Mouse (Mus musculus): ENCODE results near the gene Syt13.

Gene Syt13

GRCm38 (mm10) chr2:92958640-92959039 is 43.7 kb downstream of the Syt13 start:
- in situ Hi-C loops (cut with MboI, MseI) = no loop called here

GRCm38 (mm10) chr2:92964345-92964744 is 49.4 kb downstream of the Syt13 start:
- in situ Hi-C loops (cut with MboI, MseI) = no loop called here

GRCm38 (mm10) chr2:92966257-92966656 is 51.4 kb downstream of the Syt13 start:
- in situ Hi-C loops (cut with MboI, MseI) = no loop called here

GRCm38 (mm10) chr2:92967032-92967838 is 52.3 kb downstream of the Syt13 start:
- in situ Hi-C loops (cut with MboI, MseI) = no loop called here

GRCm38 (mm10) chr2:92967839-92968166 is 52.9 kb downstream of the Syt13 start:
- in situ Hi-C loops (cut with MboI, MseI) = no loop called here

- in situ Hi-C loops (cut with MboI, MseI) = no loop called here
Measured at GRCm38 (mm10) chr2:92971069-92971468, 56.2 kb downstream of the Syt13 start.

GRCm38 (mm10) chr2:92971536-92971935 is 56.6 kb downstream of the Syt13 start:
- in situ Hi-C loops (cut with MboI, MseI) = no loop called here

GRCm38 (mm10) chr2:92972071-92972470 is 57.2 kb downstream of the Syt13 start:
- in situ Hi-C loops (cut with MboI, MseI) = no loop called here

- in situ Hi-C loops (cut with MboI, MseI) = no loop called here
Measured at GRCm38 (mm10) chr2:92973646-92974045, 58.7 kb downstream of the Syt13 start.

GRCm38 (mm10) chr2:92975031-92975790 is 60.3 kb downstream of the Syt13 start:
- in situ Hi-C loops (cut with MboI, MseI) = no loop called here

- in situ Hi-C loops (cut with MboI, MseI) = no loop called here
Measured at GRCm38 (mm10) chr2:92980165-92980564, 65.3 kb downstream of the Syt13 start.

- in situ Hi-C loops (cut with MboI, MseI) = no loop called here
Measured at GRCm38 (mm10) chr2:92982591-92983272, 67.8 kb downstream of the Syt13 start.

- in situ Hi-C loops (cut with MboI, MseI) = no loop called here
Measured at GRCm38 (mm10) chr2:92983273-92983620, 68.3 kb downstream of the Syt13 start.

- in situ Hi-C loops (cut with MboI, MseI) = no loop called here
Measured at GRCm38 (mm10) chr2:92984321-92985108, 69.6 kb downstream of the Syt13 start.

GRCm38 (mm10) chr2:92985171-92985570 is 70.3 kb downstream of the Syt13 start:
- in situ Hi-C loops (cut with MboI, MseI) = no loop called here

- in situ Hi-C loops (cut with MboI, MseI) = no loop called here
Measured at GRCm38 (mm10) chr2:92985600-92985999, 70.7 kb downstream of the Syt13 start.

- in situ Hi-C loops (cut with MboI, MseI) = no loop called here
Measured at GRCm38 (mm10) chr2:92987108-92987618, 72.3 kb downstream of the Syt13 start.

GRCm38 (mm10) chr2:92987901-92988631 is 73.2 kb downstream of the Syt13 start:
- in situ Hi-C loops (cut with MboI, MseI) = no loop called here

- in situ Hi-C loops (cut with MboI, MseI) = no loop called here
Measured at GRCm38 (mm10) chr2:92989593-92989992, 74.7 kb downstream of the Syt13 start.

GRCm38 (mm10) chr2:92991976-92992375 is 77.1 kb downstream of the Syt13 start:
- in situ Hi-C loops (cut with MboI, MseI) = no loop called here

GRCm38 (mm10) chr2:93005028-93005427 is 90.1 kb downstream of the Syt13 start:
- in situ Hi-C loops (cut with MboI, MseI) = no loop called here
